Mouse (Mus musculus): Measurements from ENCODE around the gene Gpx7.

Gene Gpx7

GRCm38 (mm10) chr4:108406861-108407401 is at the start of gene Gpx7:
Gpx7 (minus strand) TSS chr4:108406961.
- DNase-seq (ENCODE audit: low read depth), result peak; percentile 27

- DNase-seq (ENCODE audit: low read depth), result no peak
Observed at GRCm38 (mm10) chr4:108456028-108456427, 49.3 kb upstream of the Gpx7 start.

DNA sequence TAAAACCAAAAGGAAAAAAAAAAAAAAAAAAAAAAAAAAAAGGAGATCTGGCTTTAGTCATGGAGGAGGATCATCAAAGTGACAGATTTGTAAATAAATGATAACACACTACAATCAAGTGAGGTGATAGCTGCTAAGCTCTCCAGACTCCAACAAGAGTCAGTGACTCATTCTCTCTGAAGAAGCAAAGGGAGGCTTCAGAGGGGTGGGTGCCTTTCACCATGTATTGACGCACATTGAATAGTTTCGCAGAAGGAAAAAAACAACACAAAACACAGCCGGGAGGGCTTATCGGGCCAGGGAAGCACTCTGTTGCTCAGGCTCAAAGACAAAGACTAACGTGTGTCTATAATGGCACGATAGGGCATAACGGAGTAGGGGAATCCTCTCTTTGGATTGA is 41.3 kb upstream of the Gpx7 start:
- DNase-seq (ENCODE audit: low read depth), result no peak

GRCm38 (mm10) chr4:108438082-108438840 is 31.5 kb upstream of the Gpx7 start:
- no peak for DNase-seq (ENCODE audit: low read depth)

DNA sequence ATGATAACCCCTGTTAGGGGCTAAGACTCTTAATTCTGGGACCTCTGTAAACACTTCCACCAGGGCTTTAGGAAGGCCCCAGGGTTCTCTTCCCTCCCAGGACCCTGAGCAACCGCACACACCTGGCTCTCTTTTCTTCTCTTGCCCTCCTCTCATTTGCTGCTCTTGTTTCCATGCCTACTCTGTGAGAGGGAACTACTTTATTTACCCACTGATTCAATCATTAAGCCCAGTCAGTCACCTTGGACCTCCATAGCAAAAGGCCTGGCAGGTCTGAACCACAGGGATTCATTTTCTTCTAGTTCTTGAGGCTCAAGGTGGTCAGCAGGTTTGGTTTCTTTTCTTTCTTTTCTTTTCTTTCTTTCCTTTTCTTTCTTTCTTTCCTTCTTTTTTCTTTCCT is 29.5 kb upstream of the Gpx7 start:
- DNase-seq (ENCODE audit: low read depth), result no peak

- DNase-seq (ENCODE audit: low read depth), result no peak
Observed at GRCm38 (mm10) chr4:108435646-108436045, 28.9 kb upstream of the Gpx7 start.

- DNase-seq (ENCODE audit: low read depth), result no peak
Observed at GRCm38 (mm10) chr4:108434781-108435180, 28.0 kb upstream of the Gpx7 start.

GRCm38 (mm10) chr4:108434221-108434620 is 27.5 kb upstream of the Gpx7 start:
- DNase-seq (ENCODE audit: low read depth), result no peak

GRCm38 (mm10) chr4:108433341-108433740 is 26.6 kb upstream of the Gpx7 start:
- DNase-seq (ENCODE audit: low read depth), result no peak

GRCm38 (mm10) chr4:108431561-108431936 is 24.8 kb upstream of the Gpx7 start:
- DNase-seq (ENCODE audit: low read depth), result no peak

DNA sequence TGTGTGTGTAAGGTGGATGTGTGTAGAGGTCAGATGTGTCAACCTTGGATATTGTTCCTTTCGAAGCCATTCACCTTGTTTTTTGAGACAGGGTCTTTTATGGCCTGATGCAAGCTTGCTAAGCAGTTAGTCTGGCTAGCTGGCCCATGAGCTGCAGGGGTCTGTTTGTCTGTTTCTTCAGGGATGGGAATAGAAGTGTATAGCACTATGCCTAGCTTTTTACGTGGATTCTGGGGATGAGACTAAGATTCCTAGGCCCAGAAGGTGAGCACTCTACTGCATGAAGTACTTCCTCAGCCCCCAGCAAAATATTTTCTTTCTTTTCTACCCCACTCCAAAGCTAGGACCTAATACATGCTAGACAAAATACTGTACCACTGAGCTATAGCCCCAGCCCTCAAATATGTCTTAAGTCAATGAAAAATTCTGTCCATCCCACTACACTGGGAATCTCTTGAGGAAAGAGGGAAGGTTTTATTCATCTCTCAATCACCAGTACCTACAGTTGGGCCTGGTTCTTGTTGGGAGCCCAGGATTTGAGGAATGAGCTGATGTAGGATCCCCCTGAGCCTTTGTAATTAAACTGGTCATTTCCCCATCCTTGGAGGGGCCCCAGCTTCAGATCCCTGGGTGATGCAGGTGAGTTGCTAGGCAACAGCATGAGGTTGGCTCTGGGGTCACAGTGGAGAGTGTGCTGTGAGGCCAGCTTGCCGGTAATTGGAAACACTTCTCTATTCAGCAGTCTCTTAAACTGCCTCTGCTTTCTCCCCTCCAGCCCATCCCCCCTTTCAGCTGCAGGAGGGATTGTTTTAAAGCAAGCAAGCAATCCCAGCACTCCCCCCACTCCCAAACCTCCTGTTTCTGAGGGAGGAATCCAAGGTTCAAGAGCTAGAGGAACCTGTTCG is 24.1 kb upstream of the Gpx7 start:
- no peak for DNase-seq (ENCODE audit: low read depth)

DNA sequence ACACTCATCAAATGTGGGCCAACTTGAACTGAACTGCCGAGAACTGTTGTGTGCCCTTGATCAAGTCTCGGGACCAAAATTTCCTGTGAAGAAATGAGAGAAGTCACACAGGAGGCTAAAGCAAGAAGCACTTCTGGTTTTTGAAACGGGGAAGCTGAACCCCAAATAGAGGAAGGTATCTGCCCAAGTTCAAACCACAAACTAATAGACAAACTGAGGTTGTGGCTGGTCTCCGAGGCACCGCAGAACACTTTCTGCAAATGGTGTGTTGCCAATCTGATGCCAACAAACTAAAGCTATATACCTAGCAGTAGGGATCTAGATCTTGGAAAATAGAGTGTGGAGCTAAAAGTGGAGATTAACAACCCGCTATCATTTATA is 21.6 kb upstream of the Gpx7 start:
- no peak for DNase-seq (ENCODE audit: low read depth)

- no peak for DNase-seq (ENCODE audit: low read depth)
Observed at GRCm38 (mm10) chr4:108427719-108428340, 21.1 kb upstream of the Gpx7 start.

DNA sequence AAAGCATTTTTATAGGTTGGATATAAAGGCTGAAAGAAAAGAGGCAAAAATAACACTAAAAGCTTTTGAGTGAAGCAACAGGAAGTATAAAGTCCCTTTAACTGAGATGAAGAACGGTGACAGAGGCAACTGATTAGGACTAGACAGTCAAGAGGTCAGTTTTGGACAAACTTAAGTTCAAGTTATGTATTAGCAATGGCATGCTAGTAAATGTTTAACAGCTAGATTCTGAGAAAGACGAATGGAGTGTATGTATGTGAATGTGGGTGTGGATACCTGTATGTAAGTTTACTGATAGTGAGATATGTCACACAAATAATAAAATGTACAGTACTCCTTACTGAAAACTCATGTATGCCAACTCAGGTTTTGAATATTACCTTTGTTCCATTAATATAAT is 17.8 kb upstream of the Gpx7 start:
- DNase-seq (ENCODE audit: low read depth), result no peak

GRCm38 (mm10) chr4:108407621-108408020 is 860 bp upstream of the Gpx7 start:
- no peak for DNase-seq (ENCODE audit: low read depth)

- peak; percentile 61 for DNase-seq (ENCODE audit: low read depth)
Observed at GRCm38 (mm10) chr4:108406138-108406860, 462 bp downstream of the Gpx7 start.

DNA sequence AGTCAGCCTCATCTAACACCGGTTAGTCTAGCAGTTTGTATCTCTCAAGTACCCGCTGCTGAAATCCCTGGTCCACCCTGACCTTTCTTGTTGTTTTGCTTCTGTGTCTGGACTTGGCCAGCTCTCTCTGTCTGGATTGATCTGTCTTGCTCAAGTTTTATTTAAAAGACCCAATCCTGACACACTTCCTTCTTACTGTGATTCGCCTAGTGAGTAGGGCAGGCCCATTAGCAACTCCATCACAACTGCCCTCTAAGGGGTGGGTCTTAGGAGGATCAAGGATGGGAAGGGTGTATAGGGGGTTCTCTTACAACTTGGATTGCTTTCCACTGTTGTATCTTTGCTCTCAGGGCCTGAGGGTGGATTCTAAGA is 1.0 kb downstream of the Gpx7 start:
- peak; percentile 68 for DNase-seq (ENCODE audit: low read depth)

GRCm38 (mm10) chr4:108403861-108404635 is 2.7 kb downstream of the Gpx7 start:
- DNase-seq (ENCODE audit: low read depth), result no peak

GRCm38 (mm10) chr4:108400395-108400794 is 6.4 kb downstream of the Gpx7 start:
- DNase-seq (ENCODE audit: low read depth), result no peak

DNA sequence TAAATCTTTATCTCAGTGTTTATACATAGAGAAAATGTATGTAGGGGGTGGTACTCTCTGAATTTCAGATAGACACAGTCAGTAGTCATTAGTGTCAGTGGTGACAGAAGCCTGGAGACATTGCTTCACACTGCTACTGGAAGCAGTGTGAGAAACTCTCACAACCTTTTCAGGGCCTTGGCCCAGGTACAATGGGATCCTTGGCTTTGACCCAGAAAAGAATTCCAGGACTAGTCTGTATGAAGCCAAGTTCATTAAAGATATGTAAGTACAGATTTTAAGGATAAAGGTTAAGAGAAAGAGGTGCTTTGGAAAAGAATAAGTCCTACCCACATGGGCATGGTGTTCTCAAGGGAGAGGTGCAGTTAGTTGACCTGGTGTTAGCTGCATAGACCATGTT is 12.5 kb downstream of the Gpx7 start:
- no peak for DNase-seq (ENCODE audit: low read depth)

DNA sequence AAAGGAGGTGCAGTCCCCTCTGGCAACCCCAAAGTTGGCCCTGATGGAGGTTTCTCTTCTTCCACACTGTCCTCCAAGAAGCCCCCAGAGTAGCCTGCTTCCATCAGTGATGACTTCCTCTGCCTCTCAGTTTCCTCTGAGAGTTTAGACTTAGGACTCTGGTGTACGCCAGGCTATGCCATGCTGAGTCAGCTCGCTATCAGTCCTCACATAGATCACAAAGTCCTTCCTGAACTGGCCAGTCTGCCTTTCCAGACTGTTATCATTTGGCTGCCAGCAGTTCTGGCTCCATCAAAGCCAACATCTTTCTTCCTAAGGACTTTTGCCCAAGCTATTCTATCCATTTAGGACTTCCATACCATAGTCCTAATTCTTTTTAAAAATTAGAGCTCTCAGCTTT is 14.2 kb downstream of the Gpx7 start:
- no peak for DNase-seq (ENCODE audit: low read depth)

Data from fibroblast of lung, adult 2 months (primary cell).